Mouse (Mus musculus): ENCODE measurements at regions not wholly inside any gene's neighbourhood (a gene's known extent, or its start where the extent isn't known, plus 50 kb on each side); places are given as distances from the start of the nearest gene placed in this dataset.
"Not testable (repeated sequence)": the region's sequence is repeated elsewhere in the genome, so short reads cannot be mapped to it uniquely, and the experiment has no call there.

- Histone ChIP-seq H3K4me3 (ENCODE audit: insufficient read depth, poor library complexity, severe bottlenecking) (no peak overlapping the region), H3ac (ENCODE audit: control insufficient read depth, insufficient read length, low read depth) (no peak overlapping the region), H3K27me3 (ENCODE audit: control insufficient read depth, insufficient read depth, insufficient read length) (peaks cover 6% of the 10 kb centered on the region), H3K79me3 (ENCODE audit: low read depth) (no peaks in the 10 kb centered on the region), H3K36me3 (ENCODE audit: control insufficient read depth, insufficient read depth) (no peaks in the 10 kb centered on the region), H3K79me2 (ENCODE audit: control insufficient read depth, insufficient read depth) (no peaks in the 10 kb centered on the region)
- TF ChIP-seq MAX (IDR thresholded peaks at IDR 0.05) (no peak), USF1 (IDR thresholded peaks at IDR 0.05; ENCODE audit: low read depth) (no peak), MYOG (IDR thresholded peaks at IDR 0.05; ENCODE audit: control insufficient read depth, extremely low read depth, insufficient read length) (no peak), FOSL1 (IDR thresholded peaks at IDR 0.05; ENCODE audit: insufficient read depth, low read length, poor library complexity, severe bottlenecking) (no peak), MYOD1 (IDR thresholded peaks at IDR 0.05; ENCODE audit: control insufficient read depth, insufficient read length, low read depth) (no peak), CTCF (IDR thresholded peaks at IDR 0.05; ENCODE audit: control insufficient read depth, insufficient read depth, insufficient read length) (no peak), CEBPB (IDR thresholded peaks at IDR 0.05; ENCODE audit: low read depth) (no peak)
Measured at GRCm38 (mm10) chr7:82085205-82085604, 88.4 kb upstream of the Sh3gl3 start.

GRCm38 (mm10) chr7:82098136-82098535 lies 75.5 kb upstream of the Sh3gl3 start:
- no peaks in the 10 kb centered on the region for H3K79me3 ChIP-seq (ENCODE audit: low read depth)
- peaks cover 7% of the 10 kb centered on the region for H3K27me3 ChIP-seq (ENCODE audit: control insufficient read depth, insufficient read depth, insufficient read length)
- no peak overlapping the region for H3ac ChIP-seq (ENCODE audit: control insufficient read depth, insufficient read length, low read depth)
- no peaks in the 10 kb centered on the region for H3K79me2 ChIP-seq (ENCODE audit: control insufficient read depth, insufficient read depth)
- H3K36me3 ChIP-seq (ENCODE audit: control insufficient read depth, insufficient read depth) = no peaks in the 10 kb centered on the region
- TF ChIP-seq CEBPB (IDR thresholded peaks at IDR 0.05; ENCODE audit: low read depth) = no peak
- TF ChIP-seq MYOD1 (IDR thresholded peaks at IDR 0.05; ENCODE audit: control insufficient read depth, insufficient read length, low read depth) = no peak
- no peak for TF ChIP-seq MYOG (IDR thresholded peaks at IDR 0.05; ENCODE audit: control insufficient read depth, extremely low read depth, insufficient read length)
- TF ChIP-seq MAX (IDR thresholded peaks at IDR 0.05) = no peak
- no peak for TF ChIP-seq USF1 (IDR thresholded peaks at IDR 0.05; ENCODE audit: low read depth)
- no peak for TF ChIP-seq FOSL1 (IDR thresholded peaks at IDR 0.05; ENCODE audit: insufficient read depth, low read length, poor library complexity, severe bottlenecking)
- TF ChIP-seq CTCF (IDR thresholded peaks at IDR 0.05; ENCODE audit: control insufficient read depth, insufficient read depth, insufficient read length) = no peak
- H3K4me3 ChIP-seq (ENCODE audit: insufficient read depth, poor library complexity, severe bottlenecking) = no peak overlapping the region

GRCm38 (mm10) chr7:82101314-82101713 lies 72.3 kb upstream of the Sh3gl3 start:
- no peaks in the 10 kb centered on the region for H3K79me2 ChIP-seq (ENCODE audit: control insufficient read depth, insufficient read depth)
- H3K4me3 ChIP-seq (ENCODE audit: insufficient read depth, poor library complexity, severe bottlenecking) = no peak overlapping the region
- no peaks in the 10 kb centered on the region for H3K79me3 ChIP-seq (ENCODE audit: low read depth)
- H3ac ChIP-seq (ENCODE audit: control insufficient read depth, insufficient read length, low read depth) = no peak overlapping the region
- H3K36me3 ChIP-seq (ENCODE audit: control insufficient read depth, insufficient read depth) = no peaks in the 10 kb centered on the region
- TF ChIP-seq CTCF (IDR thresholded peaks at IDR 0.05; ENCODE audit: control insufficient read depth, insufficient read depth, insufficient read length) = no peak
- no peak for TF ChIP-seq CEBPB (IDR thresholded peaks at IDR 0.05; ENCODE audit: low read depth)
- no peak for TF ChIP-seq MYOG (IDR thresholded peaks at IDR 0.05; ENCODE audit: control insufficient read depth, extremely low read depth, insufficient read length)
- TF ChIP-seq FOSL1 (IDR thresholded peaks at IDR 0.05; ENCODE audit: insufficient read depth, low read length, poor library complexity, severe bottlenecking) = no peak
- TF ChIP-seq USF1 (IDR thresholded peaks at IDR 0.05; ENCODE audit: low read depth) = no peak
- no peak for TF ChIP-seq MAX (IDR thresholded peaks at IDR 0.05)
- no peak for TF ChIP-seq MYOD1 (IDR thresholded peaks at IDR 0.05; ENCODE audit: control insufficient read depth, insufficient read length, low read depth)
- peaks cover 7% of the 10 kb centered on the region for H3K27me3 ChIP-seq (ENCODE audit: control insufficient read depth, insufficient read depth, insufficient read length)

- H3K36me3 ChIP-seq (ENCODE audit: control insufficient read depth, insufficient read depth) = no peaks in the 10 kb centered on the region
- H3K79me3 ChIP-seq (ENCODE audit: low read depth) = no peaks in the 10 kb centered on the region
- TF ChIP-seq USF1 (IDR thresholded peaks at IDR 0.05; ENCODE audit: low read depth) = no peak
- no peak for TF ChIP-seq CEBPB (IDR thresholded peaks at IDR 0.05; ENCODE audit: low read depth)
- TF ChIP-seq MAX (IDR thresholded peaks at IDR 0.05) = no peak
- no peak for TF ChIP-seq MYOG (IDR thresholded peaks at IDR 0.05; ENCODE audit: control insufficient read depth, extremely low read depth, insufficient read length)
- no peak for TF ChIP-seq MYOD1 (IDR thresholded peaks at IDR 0.05; ENCODE audit: control insufficient read depth, insufficient read length, low read depth)
- TF ChIP-seq CTCF (IDR thresholded peaks at IDR 0.05; ENCODE audit: control insufficient read depth, insufficient read depth, insufficient read length) = no peak
- no peak for TF ChIP-seq FOSL1 (IDR thresholded peaks at IDR 0.05; ENCODE audit: insufficient read depth, low read length, poor library complexity, severe bottlenecking)
- peaks cover 23% of the 10 kb centered on the region for H3K27me3 ChIP-seq (ENCODE audit: control insufficient read depth, insufficient read depth, insufficient read length)
- H3ac ChIP-seq (ENCODE audit: control insufficient read depth, insufficient read length, low read depth) = no peak overlapping the region
- H3K79me2 ChIP-seq (ENCODE audit: control insufficient read depth, insufficient read depth) = no peaks in the 10 kb centered on the region
- H3K4me3 ChIP-seq (ENCODE audit: insufficient read depth, poor library complexity, severe bottlenecking) = no peak overlapping the region
Measured at GRCm38 (mm10) chr7:82105631-82106030, 68.0 kb upstream of the Sh3gl3 start.

GRCm38 (mm10) chr7:82109141-82109540 lies 64.5 kb upstream of the Sh3gl3 start:
- not testable (repeated sequence) for H3K36me3 ChIP-seq (ENCODE audit: control insufficient read depth, insufficient read depth); H3ac ChIP-seq (ENCODE audit: control insufficient read depth, insufficient read length, low read depth); H3K4me3 ChIP-seq (ENCODE audit: insufficient read depth, poor library complexity, severe bottlenecking); H3K79me3 ChIP-seq (ENCODE audit: low read depth); H3K79me2 ChIP-seq (ENCODE audit: control insufficient read depth, insufficient read depth)
- peaks cover 21% of the 10 kb centered on the region for H3K27me3 ChIP-seq (ENCODE audit: control insufficient read depth, insufficient read depth, insufficient read length)

GRCm38 (mm10) chr7:82109550-82109949 lies 64.1 kb upstream of the Sh3gl3 start:
- Histone ChIP-seq H3ac (ENCODE audit: control insufficient read depth, insufficient read length, low read depth) (no peak overlapping the region), H3K4me3 (ENCODE audit: insufficient read depth, poor library complexity, severe bottlenecking) (no peak overlapping the region), H3K27me3 (ENCODE audit: control insufficient read depth, insufficient read depth, insufficient read length) (peaks cover 21% of the 10 kb centered on the region), H3K79me3 (ENCODE audit: low read depth) (no peaks in the 10 kb centered on the region), H3K36me3 (ENCODE audit: control insufficient read depth, insufficient read depth) (no peaks in the 10 kb centered on the region), H3K79me2 (ENCODE audit: control insufficient read depth, insufficient read depth) (no peaks in the 10 kb centered on the region)
- no peak for TF ChIP-seq CTCF (IDR thresholded peaks at IDR 0.05; ENCODE audit: control insufficient read depth, insufficient read depth, insufficient read length)
- TF ChIP-seq USF1 (IDR thresholded peaks at IDR 0.05; ENCODE audit: low read depth) = no peak
- no peak for TF ChIP-seq FOSL1 (IDR thresholded peaks at IDR 0.05; ENCODE audit: insufficient read depth, low read length, poor library complexity, severe bottlenecking)
- no peak for TF ChIP-seq CEBPB (IDR thresholded peaks at IDR 0.05; ENCODE audit: low read depth)
- no peak for TF ChIP-seq MYOG (IDR thresholded peaks at IDR 0.05; ENCODE audit: control insufficient read depth, extremely low read depth, insufficient read length)
- TF ChIP-seq MYOD1 (IDR thresholded peaks at IDR 0.05; ENCODE audit: control insufficient read depth, insufficient read length, low read depth) = no peak
- no peak for TF ChIP-seq MAX (IDR thresholded peaks at IDR 0.05)
